Mouse (Mus musculus) stomach, embryonic 14.5 days (tissue): ENCODE measurements at regions not wholly inside any gene's neighbourhood (a gene's known extent, or its start where the extent isn't known, plus 50 kb on each side); places are given as distances from the start of the nearest gene placed in this dataset.

Experiments
- ATAC-seq: fragments of 200-750 bp; cut with Nextera tagmentation; 2 replicates; pipeline ENCODE4 v1.8.0; 2017; ENCODE audit warnings: low read depth, moderate TSS enrichment; ENCODE audit not compliant: insufficient number of reproducible peaks, insufficient read depth, low FRiP score
- H3K27ac ChIP-seq: fragments of 300-500 bp; sonication (generic); 2 replicates; pipeline ENCODE4 v1.5.1; 2014; ENCODE audit warnings: mild to moderate bottlenecking, low read length, moderate library complexity, mixed read lengths
- H3K27me3 ChIP-seq: fragments of 300-500 bp; sonication (generic); 2 replicates; pipeline ENCODE4 v1.6.1; 2014; ENCODE audit warnings: low read length, control low read depth, mixed read lengths; ENCODE audit not compliant: control insufficient read depth, insufficient read depth
- H3K36me3 ChIP-seq: fragments of 300-500 bp; sonication (generic); 2 replicates; pipeline ENCODE4 v1.6.1; 2014; ENCODE audit warnings: mild to moderate bottlenecking, control low read depth, low read length, moderate library complexity, mixed read lengths; ENCODE audit not compliant: control insufficient read depth, insufficient read depth
- H3K4me1 ChIP-seq: fragments of 300-500 bp; sonication (generic); 2 replicates; pipeline ENCODE4 v1.6.1; 2014; ENCODE audit warnings: low read length, control low read depth, mixed read lengths; ENCODE audit not compliant: control insufficient read depth, insufficient read depth
- H3K4me2 ChIP-seq: fragments of 300-500 bp; sonication (generic); replicated peaks from 2 replicates; pipeline ENCODE4 v1.6.1; 2014; ENCODE audit warnings: low read depth, low read length, control low read depth
- H3K4me3 ChIP-seq: fragments of 300-500 bp; sonication (generic); 2 replicates; pipeline ENCODE4 v1.5.1; 2014; ENCODE audit warnings: low read depth, low read length, control low read depth
- H3K9ac ChIP-seq: fragments of 300-500 bp; sonication (generic); replicated peaks from 2 replicates; pipeline ENCODE4 v1.6.1; 2014; ENCODE audit warnings: low read depth, mild to moderate bottlenecking, control low read depth, low read length, moderate library complexity, mixed read lengths
- H3K9me3 ChIP-seq: fragments of 300-500 bp; sonication (generic); 2 replicates; pipeline ENCODE4 v1.6.1; 2016; ENCODE audit warnings: low read depth, low read length, control low read depth; ENCODE audit not compliant: control insufficient read depth
- WGBS: fragments of 180-500 bp; shearing (Covaris S2); extraction: QIAGEN DNeasy Blood & Tissue Kit; methylation state at CpG from one replicate; pipeline ENCODE4 v1.1.7; 2014; 5-methylcytosine and 5-hydroxymethylcytosine counted together

GRCm38 (mm10) chr16:7929112-7929511 lies 495.8 kb downstream of the Tmem114 start:
- H3K27ac ChIP-seq: no peak overlapping the region
- H3K4me2 ChIP-seq: no peak overlapping the region
- H3K4me3 ChIP-seq: no peak overlapping the region
- H3K9me3 ChIP-seq: no peaks in the 10 kb centered on the region
- no peaks in the 10 kb centered on the region for H3K27me3 ChIP-seq
- H3K36me3 ChIP-seq: no peaks in the 10 kb centered on the region
- WGBS: 66% methylated on average over 4 of the region's 4 CpGs
- no peak for ATAC-seq
- no peak overlapping the region for H3K9ac ChIP-seq
- H3K4me1 ChIP-seq: no peaks in the 10 kb centered on the region

GRCm38 (mm10) chr16:7928391-7928935 lies 496.5 kb downstream of the Tmem114 start:
- H3K36me3 ChIP-seq: no peaks in the 10 kb centered on the region
- no peak for ATAC-seq
- H3K27ac ChIP-seq: no peak overlapping the region
- H3K9ac ChIP-seq: no peak overlapping the region
- H3K9me3 ChIP-seq: no peaks in the 10 kb centered on the region
- H3K27me3 ChIP-seq: no peaks in the 10 kb centered on the region
- 75% methylated on average over 6 of the region's 6 CpGs for WGBS
- no peak overlapping the region for H3K4me2 ChIP-seq
- H3K4me3 ChIP-seq: no peak overlapping the region
- no peaks in the 10 kb centered on the region for H3K4me1 ChIP-seq

- Histone ChIP-seq H3K27me3 (no peaks in the 10 kb centered on the region), H3K4me1 (no peaks in the 10 kb centered on the region), H3K9me3 (no peaks in the 10 kb centered on the region), H3K4me3 (no peak overlapping the region), H3K9ac (no peak overlapping the region), H3K4me2 (no peak overlapping the region), H3K27ac (no peak overlapping the region), H3K36me3 (no peaks in the 10 kb centered on the region)
- ATAC-seq: 0 out of 2 replicates have a peak, but pooled peaks have one; percentile 46
- 36% methylated on average over 8 of the region's 8 CpGs for WGBS
These were observed 497.2 kb downstream of the Tmem114 start for GRCm38 (mm10) chr16:7927756-7928155.

- no peaks in the 10 kb centered on the region for H3K36me3 ChIP-seq
- no peak overlapping the region for H3K4me3 ChIP-seq
- ATAC-seq: no peak
These were observed 529.1 kb downstream of the Tmem114 start for GRCm38 (mm10) chr16:7895786-7896185.

GRCm38 (mm10) chr16:7892799-7893198 lies 532.1 kb downstream of the Tmem114 start:
- WGBS: 80% methylated on average over 5 of the region's 5 CpGs
- H3K4me3 ChIP-seq: no peak overlapping the region
- H3K27ac ChIP-seq: no peak overlapping the region
- ATAC-seq: no peak
- no peaks in the 10 kb centered on the region for H3K27me3 ChIP-seq
- no peak overlapping the region for H3K9ac ChIP-seq
- H3K9me3 ChIP-seq: no peaks in the 10 kb centered on the region
- no peak overlapping the region for H3K4me2 ChIP-seq
- H3K36me3 ChIP-seq: no peaks in the 10 kb centered on the region
- no peaks in the 10 kb centered on the region for H3K4me1 ChIP-seq

More at GRCm38 (mm10) chr16:7895786-7896185, 529.1 kb downstream of the Tmem114 start:
- H3K9me3 ChIP-seq: no peaks in the 10 kb centered on the region
- no peak overlapping the region for H3K4me2 ChIP-seq
- no peak overlapping the region for H3K27ac ChIP-seq
- no peak overlapping the region for H3K9ac ChIP-seq
- no peaks in the 10 kb centered on the region for H3K27me3 ChIP-seq
- no peaks in the 10 kb centered on the region for H3K4me1 ChIP-seq
- WGBS: 76% methylated on average over 2 of the region's 2 CpGs

- no peak for ATAC-seq
- Histone ChIP-seq H3K4me2 (no peak overlapping the region), H3K36me3 (no peaks in the 10 kb centered on the region), H3K9ac (no peak overlapping the region), H3K27me3 (no peaks in the 10 kb centered on the region), H3K4me3 (no peak overlapping the region), H3K9me3 (no peaks in the 10 kb centered on the region), H3K4me1 (no peaks in the 10 kb centered on the region), H3K27ac (no peak overlapping the region)
- WGBS: 97% methylated on average over 2 of the region's 2 CpGs
These were observed 561.5 kb downstream of the Tmem114 start for GRCm38 (mm10) chr16:7863406-7863805.

- Histone ChIP-seq H3K27me3 (no peaks in the 10 kb centered on the region), H3K4me2 (no peak overlapping the region), H3K4me1 (no peaks in the 10 kb centered on the region), H3K9ac (no peak overlapping the region), H3K9me3 (no peaks in the 10 kb centered on the region), H3K4me3 (no peak overlapping the region), H3K27ac (no peak overlapping the region), H3K36me3 (no peaks in the 10 kb centered on the region)
- WGBS: 66% methylated on average over 5 of the region's 5 CpGs
- ATAC-seq: no peak
These were observed 585.8 kb downstream of the Tmem114 start for GRCm38 (mm10) chr16:7839139-7839538.

- Histone ChIP-seq H3K9ac (no peak overlapping the region), H3K4me3 (no peak overlapping the region), H3K4me1 (no peaks in the 10 kb centered on the region), H3K27ac (no peak overlapping the region), H3K4me2 (no peak overlapping the region), H3K36me3 (no peaks in the 10 kb centered on the region), H3K27me3 (no peaks in the 10 kb centered on the region), H3K9me3 (no peaks in the 10 kb centered on the region)
- no peak for ATAC-seq
- 47% methylated on average over 6 of the region's 6 CpGs for WGBS
These were observed 593.8 kb downstream of the Tmem114 start for GRCm38 (mm10) chr16:7831142-7831541.

GRCm38 (mm10) chr16:7829939-7830650 lies 594.8 kb downstream of the Tmem114 start:
- Histone ChIP-seq H3K27ac (no peak overlapping the region), H3K4me1 (no peaks in the 10 kb centered on the region), H3K4me2 (no peak overlapping the region), H3K9ac (no peak overlapping the region), H3K4me3 (no peak overlapping the region), H3K9me3 (no peaks in the 10 kb centered on the region), H3K27me3 (no peaks in the 10 kb centered on the region), H3K36me3 (no peaks in the 10 kb centered on the region)
- WGBS: 81% methylated on average over 9 of the region's 9 CpGs
- ATAC-seq: no peak
